Mouse (Mus musculus) heart, adult 9 months (tissue): ENCODE measurements around the gene Plb1.

ENCODE experiments used
- DNase-seq, 2 experiments: peaks; one replicate each; pipeline ENCODE4 v3.0.0; 2022; ENCODE audit warnings: low spot score in 2 of 2

Gene Plb1

GRCm38 (mm10) chr5:32392281-32392680 lies 159.8 kb downstream of the Plb1 start:
- DNase-seq, result no peak

- DNase-seq, result no peak
Measured at GRCm38 (mm10) chr5:32394586-32394985, 162.1 kb downstream of the Plb1 start.

GRCm38 (mm10) chr5:32395101-32395892 lies 162.8 kb downstream of the Plb1 start:
- DNase-seq, result peak; percentile 13 to 35

- no peak for DNase-seq
Measured at GRCm38 (mm10) chr5:32397719-32398118, 165.2 kb downstream of the Plb1 start.

GRCm38 (mm10) chr5:32400926-32401325 lies 168.4 kb downstream of the Plb1 start:
- DNase-seq, result no peak

- DNase-seq, result no peak
Measured at GRCm38 (mm10) chr5:32403082-32403953, 170.8 kb downstream of the Plb1 start.

- no peak for DNase-seq
Measured at GRCm38 (mm10) chr5:32405199-32405855, 172.8 kb downstream of the Plb1 start.

- DNase-seq, result no peak
Measured at GRCm38 (mm10) chr5:32408771-32409170, 176.3 kb downstream of the Plb1 start.

GRCm38 (mm10) chr5:32409747-32410146 lies 177.2 kb downstream of the Plb1 start:
- no peak for DNase-seq

GRCm38 (mm10) chr5:32410954-32411688 lies 178.6 kb downstream of the Plb1 start:
- no peak for DNase-seq

GRCm38 (mm10) chr5:32412186-32412950 lies 179.9 kb downstream of the Plb1 start:
- peak; percentile 10 to 34 for DNase-seq

GRCm38 (mm10) chr5:32413083-32413482 lies 180.6 kb downstream of the Plb1 start:
- DNase-seq, result peak; percentile 43 to 68

- DNase-seq, result no peak
Measured at GRCm38 (mm10) chr5:32413569-32413968, 181.1 kb downstream of the Plb1 start.

GRCm38 (mm10) chr5:32414461-32414985 lies 182.0 kb downstream of the Plb1 start:
- peak; percentile 21 to 35 for DNase-seq

- DNase-seq, result no peak
Measured at GRCm38 (mm10) chr5:32415554-32415953, 183.0 kb downstream of the Plb1 start.
